Mouse (Mus musculus) spleen, embryonic (tissue): ENCODE results near the gene A430078G23Rik.

ENCODE experiments used
- CTCF ChIA-PET: fragments of 350-600 bp; sonication (Branson Sonifier 250); formaldehyde crosslinking; loops from one replicate; lab custom pipeline; 2022; lab: Charles Lee

Gene A430078G23Rik

DNA sequence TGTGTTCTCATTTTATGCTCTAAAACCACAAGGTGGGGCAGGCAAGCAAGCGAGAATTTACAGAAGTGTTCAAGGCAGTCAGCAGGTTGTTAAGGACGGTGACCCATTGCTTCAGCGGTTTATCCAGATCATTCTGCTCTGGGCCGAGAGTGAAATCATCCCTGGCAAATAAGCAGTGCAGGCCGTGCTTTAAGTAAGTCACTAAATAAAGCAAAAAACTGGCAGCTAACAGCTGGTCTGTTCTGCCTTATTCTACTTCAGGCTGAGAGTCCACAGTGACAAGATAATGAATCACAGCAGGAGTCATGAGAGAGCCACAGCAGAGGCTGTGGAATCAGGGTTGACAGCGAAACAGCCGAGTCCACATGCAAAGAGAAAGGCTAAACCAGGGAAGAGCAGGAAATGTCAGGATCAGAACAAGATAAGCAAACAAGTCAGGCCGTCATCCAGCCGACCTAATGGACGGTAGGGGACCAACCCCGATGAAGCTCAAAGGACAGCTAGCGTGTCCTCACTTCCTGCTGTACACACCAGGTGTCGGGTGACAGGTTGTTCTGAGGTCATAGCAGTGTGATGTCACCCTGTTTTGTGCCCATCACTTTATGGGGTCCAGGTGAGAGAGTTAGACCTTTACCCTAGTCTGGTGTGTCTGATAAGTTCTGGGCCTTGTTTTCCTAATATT is 4.9 kb upstream of the A430078G23Rik start:
- CTCF ChIA-PET: interaction anchor here (0.6 to 0.7 kb wide), 5 partner anchors 61 to 133 kb away, joined by 3 to 8 read pairs (median 4); no protein-coding TSS in a partner anchor

DNA sequence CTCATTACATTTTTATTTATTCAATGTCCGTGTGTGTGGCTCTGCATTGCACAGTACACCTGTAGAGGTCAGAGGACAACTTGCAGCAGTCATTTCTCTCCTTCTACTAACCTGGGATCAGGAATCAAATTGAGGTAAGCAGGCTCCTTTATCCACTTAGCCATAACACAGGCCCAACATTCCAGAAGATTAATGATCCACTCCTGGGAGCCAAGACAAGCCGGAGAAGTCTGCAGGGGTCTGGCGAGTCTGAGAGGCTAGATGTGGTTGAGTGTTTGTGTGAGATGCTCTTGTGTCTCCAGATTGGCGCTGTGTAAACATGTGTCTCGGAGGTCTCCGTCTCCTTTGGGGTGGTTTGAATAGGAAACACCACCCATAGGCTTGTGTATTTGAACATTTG is 2.5 kb upstream of the A430078G23Rik start:
- CTCF ChIA-PET: no interaction called here

DNA sequence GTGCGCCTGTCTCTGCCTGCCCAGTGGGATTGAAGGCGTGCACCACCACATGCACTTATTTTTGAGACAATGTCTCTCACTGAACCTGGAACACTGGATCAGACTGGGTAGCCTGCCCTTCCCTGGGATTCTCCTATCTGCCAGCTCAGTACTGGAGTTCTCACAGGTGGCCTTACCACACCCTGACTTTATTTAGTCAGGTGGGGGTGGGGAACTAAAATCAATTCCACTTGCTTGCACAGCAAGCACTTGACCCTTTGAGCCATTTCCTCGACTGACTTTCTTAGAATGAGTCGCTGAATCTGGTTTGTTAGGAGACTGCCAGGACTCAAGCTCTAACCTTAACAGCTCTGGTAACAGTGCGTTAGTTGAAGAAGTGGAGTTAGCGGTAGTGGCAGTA is 500 bp upstream of the A430078G23Rik start:
- CTCF ChIA-PET: interaction anchor here (0.6 to 0.7 kb wide), 2 partner anchors 296 to 319 kb away, joined by 4 to 12 read pairs; partner anchors contain the start of gene Fcor

DNA sequence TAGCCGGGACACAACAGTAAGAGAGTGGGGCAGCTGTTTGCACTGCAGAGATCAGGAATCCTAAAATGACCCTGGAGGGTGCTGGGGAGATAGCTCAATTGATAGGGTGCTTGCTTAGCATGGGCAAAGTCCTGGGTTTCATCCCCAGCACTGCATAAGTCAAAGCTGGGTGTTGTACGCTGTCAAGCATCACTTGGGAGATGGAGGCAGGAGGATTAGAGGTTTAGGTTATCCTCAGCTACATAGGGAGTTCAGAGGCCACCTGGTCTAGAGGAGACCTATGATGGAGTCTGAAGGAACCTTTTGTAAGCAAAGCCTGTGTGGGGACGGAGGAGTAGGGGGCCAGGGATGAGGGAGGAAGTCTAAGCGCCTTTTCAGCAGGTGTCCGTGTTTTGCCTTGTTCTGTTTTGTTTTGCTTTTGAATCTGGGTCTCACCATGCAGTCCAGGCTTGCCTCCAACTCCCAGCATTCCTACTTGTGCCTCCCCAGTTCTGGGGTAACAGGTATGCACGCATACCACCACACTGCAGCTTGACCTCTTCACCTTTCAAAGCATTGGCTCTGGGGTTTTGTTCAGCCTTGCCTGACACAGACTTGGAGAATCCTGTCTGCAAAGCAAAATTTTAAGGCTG is 712 bp downstream of the A430078G23Rik start:
- CTCF ChIA-PET: no interaction called here

DNA sequence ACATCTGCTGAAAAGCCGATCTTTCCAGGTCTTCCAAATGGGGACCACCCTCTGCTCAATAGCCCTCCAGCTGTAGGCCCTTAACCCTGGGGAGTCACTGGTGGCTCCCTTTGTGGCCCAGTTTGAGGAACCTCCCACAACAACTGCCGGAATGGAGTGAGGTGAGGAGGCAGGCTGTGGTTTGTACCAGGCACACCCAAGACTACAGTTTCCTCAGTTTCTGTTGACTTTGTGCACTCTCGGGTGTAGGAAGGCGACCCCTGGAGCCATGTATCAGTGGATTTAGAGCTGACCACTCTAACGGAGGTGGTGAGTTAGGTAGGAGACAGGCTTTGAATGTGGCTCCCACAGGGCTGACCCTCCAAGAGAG is 1.2 kb downstream of the A430078G23Rik start:
- CTCF ChIA-PET: no interaction called here

DNA sequence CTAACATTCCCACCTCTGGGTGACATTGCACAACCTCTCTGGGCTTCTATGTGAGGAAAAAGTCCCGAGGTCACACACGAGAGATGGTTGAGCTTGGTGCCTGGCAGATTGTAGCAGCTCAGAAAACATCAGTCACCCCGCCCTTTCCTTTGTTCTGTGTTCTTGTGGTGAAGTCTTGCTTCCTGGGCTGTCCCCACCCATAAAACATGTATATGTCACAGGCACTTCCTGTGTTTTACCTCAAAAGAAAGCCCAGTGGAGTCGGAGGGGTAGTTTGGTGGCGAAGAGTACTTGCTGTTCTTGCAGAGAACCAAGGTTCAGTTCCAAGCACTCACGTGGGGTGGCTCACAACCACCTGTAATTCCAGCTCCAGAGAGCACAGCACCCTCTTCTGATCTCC is 2.4 kb downstream of the A430078G23Rik start:
- CTCF ChIA-PET: no interaction called here

DNA sequence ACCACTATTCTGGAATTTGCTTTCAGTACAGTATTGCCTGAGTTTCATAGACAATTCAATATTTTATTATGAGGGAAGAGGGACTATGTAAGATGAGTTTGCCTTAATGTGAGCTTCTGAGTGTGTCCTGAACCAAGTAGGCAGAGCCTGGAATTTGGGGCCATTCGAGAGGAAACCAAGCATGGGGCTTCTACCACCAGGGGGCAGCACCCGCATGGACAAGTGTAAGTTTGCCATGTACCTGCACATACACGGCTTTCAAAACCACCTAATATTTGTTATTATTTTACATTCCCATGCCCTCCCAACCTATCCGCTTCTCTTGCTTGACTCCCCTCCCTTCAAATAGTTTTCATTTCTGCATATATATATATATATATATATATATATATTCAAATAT is 4.8 kb downstream of the A430078G23Rik start:
- CTCF ChIA-PET: interaction anchor here (0.6 to 1.0 kb wide), 3 partner anchors 120 to 363 kb away, joined by 4 read pairs; no protein-coding TSS in a partner anchor

DNA sequence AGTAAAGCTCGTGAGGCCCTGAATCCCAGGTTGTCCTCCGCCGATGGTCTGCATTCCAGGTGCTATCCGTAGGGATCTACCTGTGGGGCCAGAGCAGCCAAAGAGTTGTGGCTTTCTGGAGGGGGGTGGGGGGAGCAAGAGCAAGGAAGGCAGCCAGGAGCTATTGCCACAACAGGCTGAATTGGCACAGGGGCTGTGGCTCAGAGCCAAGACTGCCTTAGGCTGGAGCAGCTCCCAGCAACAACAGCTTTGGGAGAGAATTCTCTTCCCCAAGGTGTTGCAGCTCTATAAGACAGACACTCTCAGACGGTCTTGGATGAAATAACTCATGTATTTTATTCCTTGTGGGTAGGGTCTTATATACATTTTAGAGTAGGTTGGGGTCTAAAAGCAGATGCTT is 13.9 kb downstream of the A430078G23Rik start:
- CTCF ChIA-PET: interaction anchor here (0.6 kb wide), 1 partner anchor 327 kb away, joined by 3 read pairs; the partner anchor contains the start of gene Fcer2a

DNA sequence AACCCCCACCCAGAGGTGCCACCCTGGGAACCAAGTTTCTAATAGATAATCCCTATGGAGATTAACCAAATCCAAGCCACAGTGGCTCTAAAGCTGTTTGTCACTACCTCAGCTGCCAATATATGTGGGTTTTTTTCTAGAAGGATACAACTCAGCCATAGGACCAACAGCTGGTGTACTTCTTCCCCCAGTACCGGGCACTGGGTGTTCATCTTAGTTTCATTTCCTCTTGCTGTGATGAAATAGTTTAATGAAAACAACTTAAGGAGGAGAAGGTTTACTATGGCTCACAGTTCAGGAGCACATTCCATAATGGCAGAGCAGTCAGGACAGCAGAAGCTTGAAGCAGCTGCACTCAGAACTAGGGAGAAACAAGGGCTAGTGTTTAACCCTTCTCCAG is 14.9 kb downstream of the A430078G23Rik start:
- CTCF ChIA-PET: interaction anchor here (0.6 kb wide), 1 partner anchor 11 kb away, joined by 4 read pairs; no protein-coding TSS in a partner anchor

DNA sequence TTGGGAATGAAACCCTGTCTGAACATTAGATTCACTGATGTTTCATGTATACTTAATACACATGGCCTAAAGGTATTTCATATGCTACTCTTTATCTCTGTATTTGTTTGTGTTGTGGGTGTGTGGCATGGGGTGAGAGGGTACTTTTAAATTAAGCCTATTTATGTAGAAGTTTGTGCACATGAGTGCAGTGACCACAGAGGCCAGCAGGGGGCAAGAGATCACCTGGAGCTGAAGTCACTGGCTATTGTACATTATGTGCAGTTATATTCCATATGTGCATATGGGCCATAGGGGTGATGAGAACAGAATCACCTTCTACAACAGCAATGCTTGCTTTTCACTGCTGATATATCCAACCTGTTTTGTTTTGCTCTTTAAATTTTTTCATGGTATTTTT is 22.5 kb downstream of the A430078G23Rik start:
- CTCF ChIA-PET: no interaction called here

DNA sequence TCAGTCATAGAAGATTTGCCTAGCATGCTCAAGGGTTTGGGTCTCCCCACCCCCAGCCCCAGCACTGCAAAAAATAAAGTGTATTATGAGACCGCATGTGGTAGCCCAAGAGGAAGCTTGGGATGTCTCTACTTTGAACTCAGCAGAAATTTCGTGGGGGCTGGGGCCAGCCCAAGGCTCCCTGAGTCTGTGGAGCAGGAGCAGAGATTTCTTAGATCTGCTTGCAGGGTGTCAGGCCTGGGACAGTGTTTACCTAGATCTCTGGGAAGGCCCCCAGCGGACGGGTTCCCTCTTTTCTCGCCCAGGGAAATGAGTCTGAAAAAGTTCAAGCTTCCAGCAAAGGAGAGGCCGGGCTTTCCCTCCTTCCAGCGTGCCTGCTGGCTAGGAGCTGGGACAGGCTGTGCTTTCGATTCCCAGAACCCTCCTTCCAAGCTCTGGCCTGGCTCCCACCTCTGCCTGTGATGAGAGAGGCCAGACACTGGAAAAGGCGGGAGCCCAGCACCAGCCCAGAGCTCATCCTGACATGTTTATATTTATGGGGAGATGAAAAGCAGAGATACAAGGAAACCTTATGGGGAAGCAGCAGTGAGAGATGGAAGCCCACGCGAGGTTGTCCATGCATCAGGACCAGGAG is 23.5 kb downstream of the A430078G23Rik start:
- CTCF ChIA-PET: interaction anchor here (0.6 kb wide), 1 partner anchor 54 kb away, joined by 3 read pairs; no protein-coding TSS in a partner anchor

DNA sequence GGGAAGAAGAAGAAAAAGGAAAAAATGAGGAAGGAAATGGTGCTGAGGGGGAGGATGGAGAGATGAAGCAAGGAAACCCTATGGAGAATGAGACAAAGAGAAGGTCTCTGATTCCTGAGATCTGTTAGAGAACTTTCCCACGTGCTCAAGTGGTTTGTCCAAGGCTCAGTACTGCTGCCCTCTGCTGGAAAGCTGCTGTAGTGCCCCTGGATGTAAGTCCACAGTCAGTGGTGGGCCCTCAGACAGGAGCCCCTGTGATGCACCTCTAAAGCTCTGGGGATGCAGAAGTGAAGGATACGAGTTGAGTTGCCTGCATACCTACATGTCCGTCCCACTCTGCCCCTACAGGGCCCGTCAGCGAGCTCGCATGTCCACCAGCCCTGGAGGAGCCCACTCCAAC is 34.1 kb downstream of the A430078G23Rik start:
- CTCF ChIA-PET: interaction anchor here (0.6 to 1.3 kb wide), 4 partner anchors 27 to 208 kb away, joined by 3 read pairs; no protein-coding TSS in a partner anchor

DNA sequence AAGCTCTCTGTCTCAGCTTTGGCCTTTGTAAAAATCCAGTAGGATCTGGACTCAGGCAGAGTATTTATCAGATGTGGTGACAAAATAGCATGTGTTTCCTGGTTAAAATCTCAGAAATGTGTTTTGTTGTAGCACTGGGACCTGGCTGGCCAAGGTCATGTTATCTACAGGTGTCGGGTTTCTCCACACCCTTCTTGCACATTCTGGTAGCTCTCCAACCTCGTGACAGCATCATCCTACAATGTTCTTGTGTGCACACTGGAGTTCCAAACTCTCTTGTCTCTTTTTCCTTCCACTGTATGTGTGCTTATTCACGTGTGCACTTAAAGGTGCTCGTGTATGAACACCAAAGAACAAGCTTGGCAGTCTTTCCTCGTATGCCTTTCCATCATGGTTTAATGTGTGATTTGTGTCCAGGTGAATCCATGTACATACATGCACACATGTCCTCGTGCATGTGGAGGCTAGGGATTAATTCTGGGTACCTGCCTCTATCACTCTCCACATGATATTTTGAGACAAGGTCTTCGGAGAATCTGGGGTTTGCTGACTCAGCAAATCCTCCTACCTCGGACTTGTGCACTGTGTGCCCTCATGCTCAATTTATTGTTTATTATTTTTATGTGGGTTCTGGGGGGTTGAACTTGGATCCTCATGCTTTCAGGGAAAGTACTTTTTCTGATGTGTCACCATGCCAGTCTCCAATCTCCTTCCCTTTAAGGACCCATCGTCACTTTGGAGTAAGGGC is 35.5 kb downstream of the A430078G23Rik start:
- CTCF ChIA-PET: no interaction called here

DNA sequence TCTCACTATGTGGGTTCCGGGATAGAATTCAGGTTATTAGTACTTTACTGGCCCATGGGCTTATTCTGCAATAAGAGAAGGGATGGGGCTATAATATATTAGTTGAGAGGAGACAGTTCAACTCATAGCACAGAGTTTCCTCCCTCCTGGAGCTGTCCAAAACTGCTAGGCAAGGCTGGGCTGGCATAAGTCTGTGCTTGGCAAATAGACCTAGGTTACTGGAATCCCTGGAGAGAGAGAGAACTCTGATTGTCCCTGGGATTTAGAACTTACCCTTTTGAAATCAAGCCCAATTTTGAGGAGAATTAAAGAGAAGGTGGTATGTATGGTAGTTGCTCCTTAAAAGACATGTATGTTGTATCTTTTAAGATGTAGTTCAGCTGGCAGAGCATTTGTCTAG is 36.3 kb downstream of the A430078G23Rik start:
- CTCF ChIA-PET: interaction anchor here (0.7 kb wide), 1 partner anchor 10 kb away, joined by 5 read pairs; no protein-coding TSS in a partner anchor

DNA sequence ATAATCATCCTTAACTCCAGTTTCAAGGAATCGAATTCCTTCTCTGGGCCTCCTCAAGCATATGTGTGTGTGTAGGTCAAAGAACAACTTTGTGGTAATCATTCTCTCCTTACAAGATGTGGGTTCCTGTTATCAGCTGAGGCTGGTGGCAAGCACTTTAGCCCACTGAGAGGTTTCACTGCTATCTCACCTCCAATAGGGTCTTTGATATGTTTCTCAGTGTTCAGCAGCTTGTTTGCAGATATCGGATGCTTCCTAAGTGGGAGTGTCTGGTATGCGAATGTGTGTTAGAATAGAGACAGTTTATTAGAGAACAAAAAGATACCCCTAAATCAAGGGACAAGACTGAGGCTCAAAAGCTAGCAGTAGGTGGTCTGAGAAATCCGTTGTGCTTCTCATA is 39.1 kb downstream of the A430078G23Rik start:
- CTCF ChIA-PET: interaction anchor here (0.7 kb wide), 1 partner anchor 55 kb away, joined by 3 read pairs; no protein-coding TSS in a partner anchor

DNA sequence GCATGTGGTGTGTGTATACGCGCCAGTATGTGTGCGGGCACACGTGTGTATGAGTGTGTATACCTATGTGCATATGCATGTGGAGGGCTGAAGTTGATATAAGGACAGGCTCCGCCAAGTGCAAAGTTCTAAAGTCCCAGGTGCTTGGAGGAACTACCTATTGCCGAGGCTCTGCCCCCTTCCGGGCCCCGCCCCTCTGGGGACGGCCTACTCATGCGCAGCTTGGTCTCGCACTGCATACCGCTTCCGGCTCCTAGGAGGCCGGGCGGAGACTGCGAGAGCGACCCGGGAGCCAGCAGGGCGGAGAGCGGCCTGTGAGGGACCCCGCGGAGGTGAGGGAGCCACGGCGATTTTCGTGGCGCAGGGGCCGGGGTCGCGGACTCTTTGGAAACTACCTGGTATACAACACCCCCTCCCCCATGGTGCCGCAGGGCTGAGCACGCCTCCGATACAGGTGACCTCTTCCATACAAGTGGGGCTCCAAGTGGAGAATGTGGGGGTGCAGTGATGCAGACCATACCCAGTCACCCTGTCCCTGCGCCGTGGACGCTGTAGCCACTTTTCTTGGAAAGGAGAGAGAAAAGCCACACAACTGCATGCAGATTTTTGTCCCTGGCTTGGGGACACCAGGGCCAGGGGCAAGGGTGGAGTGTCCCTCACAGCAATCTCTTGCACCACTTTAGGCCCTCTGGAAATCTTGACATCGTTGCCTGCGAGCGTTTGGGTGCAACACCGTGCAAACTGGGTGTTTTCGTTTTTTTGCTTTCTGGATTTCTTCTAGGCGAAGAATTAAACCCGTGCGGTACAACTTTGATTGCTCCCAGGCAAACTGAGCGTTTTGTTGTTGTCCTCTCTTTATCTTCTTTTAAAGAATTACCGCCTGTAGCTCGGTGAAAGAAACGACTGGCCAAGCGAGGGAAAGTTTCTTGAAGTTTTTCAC is 39.8 kb downstream of the A430078G23Rik start, which contains the start of gene Arhgef18:
Gene Arhgef18 (plus strand): TSS at position 236 of the 940 bp plus-strand sequence.
- CTCF ChIA-PET: interaction anchor here (0.7 kb wide), 1 partner anchor 56 kb away, joined by 3 read pairs; no protein-coding TSS in a partner anchor

DNA sequence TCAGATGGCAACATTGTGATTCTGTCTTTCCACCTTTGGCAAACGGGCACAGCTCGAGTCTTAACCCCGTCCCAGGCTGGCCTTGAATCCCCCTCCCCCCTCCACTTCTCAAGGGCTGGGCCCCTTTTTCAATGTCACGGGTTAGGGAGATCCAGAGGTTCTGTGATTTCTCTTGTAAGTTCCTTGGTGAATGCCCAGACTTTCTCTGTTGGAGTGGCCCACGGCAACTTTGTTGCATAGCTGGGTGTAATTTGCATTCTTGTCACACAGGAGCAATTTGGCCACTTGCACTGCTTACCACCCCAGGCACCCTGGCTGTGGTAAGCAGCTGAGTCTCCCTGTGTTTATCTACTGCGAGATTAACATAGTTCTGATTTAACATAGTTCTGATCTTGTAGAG is 41.4 kb downstream of the A430078G23Rik start:
- CTCF ChIA-PET: interaction anchor here (0.6 kb wide), 1 partner anchor 167 kb away, joined by 3 read pairs; no protein-coding TSS in a partner anchor

DNA sequence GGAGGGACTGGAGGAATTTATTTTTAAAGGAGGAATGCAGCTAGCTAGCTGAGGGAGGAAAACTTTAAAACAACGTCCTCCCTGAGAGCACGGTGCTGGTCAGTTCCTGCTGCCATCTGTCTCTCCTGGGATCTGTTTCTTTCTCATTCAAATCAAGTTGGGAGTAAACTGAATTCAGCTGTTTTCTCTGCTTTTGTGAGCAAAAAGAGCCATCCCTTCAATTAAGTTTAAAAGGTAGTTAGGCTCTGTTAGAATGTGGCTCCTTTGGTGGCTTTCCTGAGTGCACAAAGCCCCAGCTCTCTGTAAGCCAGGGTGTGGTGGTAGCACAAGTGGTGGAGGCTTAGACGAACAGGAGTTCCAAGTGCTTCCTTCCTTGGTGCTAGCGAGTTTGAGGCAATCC is 42.0 kb downstream of the A430078G23Rik start:
- CTCF ChIA-PET: no interaction called here

DNA sequence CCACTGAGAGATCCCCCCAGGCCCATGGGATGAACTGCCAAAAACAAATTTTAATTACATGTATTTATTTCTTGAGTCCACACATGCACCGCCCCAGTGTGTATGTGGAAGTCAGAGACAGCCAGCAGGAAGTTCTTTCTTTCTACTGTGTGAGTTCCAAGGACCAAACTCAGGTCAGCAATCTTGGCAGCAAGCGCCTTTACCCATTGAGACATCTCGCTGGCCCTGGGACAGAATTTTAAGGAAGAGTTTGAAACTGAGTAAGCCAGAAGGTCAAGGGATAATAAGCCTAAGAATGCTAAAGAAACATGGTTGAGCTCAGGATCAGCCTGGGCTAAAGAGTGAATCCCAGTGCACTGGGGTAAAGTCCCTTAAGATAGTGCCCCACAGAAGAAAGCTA is 44.4 kb downstream of the A430078G23Rik start:
- CTCF ChIA-PET: no interaction called here

DNA sequence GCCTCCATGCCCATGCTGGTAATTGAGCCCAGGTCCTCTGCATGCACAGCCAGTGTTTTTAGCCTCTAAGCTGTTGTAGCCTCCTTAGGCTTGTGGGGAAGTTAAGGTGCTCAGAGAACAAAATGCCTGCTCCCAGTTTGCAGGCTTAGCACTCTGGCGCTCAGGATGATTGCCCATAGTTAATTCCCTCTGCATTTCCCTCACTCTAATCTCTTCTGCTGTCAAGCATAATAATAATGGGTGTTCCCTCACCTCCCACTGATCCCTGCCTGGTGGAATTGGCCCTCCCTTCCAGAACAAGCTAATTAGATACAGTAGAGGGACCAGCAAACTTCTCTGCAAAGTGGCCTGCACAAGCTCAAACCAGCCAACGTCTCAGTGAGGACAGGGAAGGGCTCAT is 47.3 kb downstream of the A430078G23Rik start:
- CTCF ChIA-PET: no interaction called here
